Mouse (Mus musculus): ENCODE results near the gene Gpr183. TPM values are rescaled to one million over a fixed set of nuclear protein-coding genes. Genes with fewer than 3 reads are reported as not detected.

Gene Gpr183
- polyA plus RNA-seq (2012; fragmentation: generic; extraction: Trizol), result 0.06 TPM
- long read RNA-seq, experiment 1, result 0 reads
- long read RNA-seq, experiment 2, result 0 reads

GRCm38 (mm10) chr14:121964990-121965389, at the start of gene Gpr183:
Gene Gpr183 (minus strand): TSS chr14:121965195.
- H3ac ChIP-seq (ENCODE audit: control insufficient read depth, insufficient read length, low read depth), result no peak within 1 kb of the TSS
- H3K79me3 ChIP-seq (ENCODE audit: low read depth), result no peaks in the 10 kb centered on the region
- no peaks in the 10 kb centered on the region for H3K27me3 ChIP-seq (ENCODE audit: control insufficient read depth, insufficient read depth, insufficient read length)
- no peak for TF ChIP-seq FOSL1 (IDR thresholded peaks at IDR 0.05; ENCODE audit: insufficient read depth, low read length, poor library complexity, severe bottlenecking)
- H3K79me2 ChIP-seq (ENCODE audit: control insufficient read depth, insufficient read depth), result no peaks in the 10 kb centered on the region
- no peak within 1 kb of the TSS for H3K4me3 ChIP-seq (ENCODE audit: insufficient read depth, poor library complexity, severe bottlenecking)
- no peaks in the 10 kb centered on the region for H3K36me3 ChIP-seq (ENCODE audit: control insufficient read depth, insufficient read depth)

DNA sequence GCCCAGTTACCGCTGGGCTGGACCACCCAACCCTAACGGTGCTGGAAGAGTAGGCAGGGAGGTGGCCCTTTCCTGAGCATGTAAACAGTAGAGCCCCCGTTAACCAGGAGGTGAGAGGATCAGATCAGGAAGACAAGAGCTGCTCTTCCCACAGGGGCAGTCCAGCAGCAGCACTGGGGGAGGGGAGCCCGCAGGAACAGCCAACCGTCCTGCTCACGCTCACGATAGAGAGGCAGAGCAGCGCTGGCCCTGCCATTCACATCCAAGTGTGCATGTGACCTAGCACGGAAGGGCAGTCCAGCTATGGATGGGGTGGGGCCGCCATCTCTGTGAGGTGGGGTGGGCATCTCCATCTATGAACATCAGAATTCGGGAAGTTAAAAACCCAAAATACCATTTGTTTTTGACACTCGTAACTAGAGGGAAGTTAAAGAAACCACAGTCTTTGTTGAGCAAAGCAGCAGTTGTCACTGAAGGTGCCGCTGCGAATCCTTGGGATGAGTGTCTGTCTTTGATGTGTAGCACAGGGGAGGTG, 48.5 kb upstream of the Gpr183 start:
- H3K36me3 ChIP-seq (ENCODE audit: control insufficient read depth, insufficient read depth), result peaks cover 24% of the 10 kb centered on the region
- H3ac ChIP-seq (ENCODE audit: control insufficient read depth, insufficient read length, low read depth), result no peak overlapping the region
- H3K4me3 ChIP-seq (ENCODE audit: insufficient read depth, poor library complexity, severe bottlenecking), result no peak overlapping the region
- H3K79me2 ChIP-seq (ENCODE audit: control insufficient read depth, insufficient read depth), result no peaks in the 10 kb centered on the region
- no peaks in the 10 kb centered on the region for H3K79me3 ChIP-seq (ENCODE audit: low read depth)
- H3K27me3 ChIP-seq (ENCODE audit: control insufficient read depth, insufficient read depth, insufficient read length), result no peaks in the 10 kb centered on the region
- TF ChIP-seq MYOG (IDR thresholded peaks at IDR 0.05; ENCODE audit: control insufficient read depth, extremely low read depth, insufficient read length) (no peak), CEBPB (IDR thresholded peaks at IDR 0.05; ENCODE audit: low read depth) (no peak), MYOD1 (IDR thresholded peaks at IDR 0.05; ENCODE audit: control insufficient read depth, insufficient read length, low read depth) (no peak), CTCF (IDR thresholded peaks at IDR 0.05; ENCODE audit: control insufficient read depth, insufficient read depth, insufficient read length) (no peak)

GRCm38 (mm10) chr14:122012814-122013213, 47.8 kb upstream of the Gpr183 start:
- Histone ChIP-seq H3K79me3 (ENCODE audit: low read depth) (no peaks in the 10 kb centered on the region), H3K79me2 (ENCODE audit: control insufficient read depth, insufficient read depth) (no peaks in the 10 kb centered on the region), H3K4me3 (ENCODE audit: insufficient read depth, poor library complexity, severe bottlenecking) (no peak overlapping the region), H3K27me3 (ENCODE audit: control insufficient read depth, insufficient read depth, insufficient read length) (no peaks in the 10 kb centered on the region), H3K36me3 (ENCODE audit: control insufficient read depth, insufficient read depth) (peaks cover 24% of the 10 kb centered on the region), H3ac (ENCODE audit: control insufficient read depth, insufficient read length, low read depth) (no peak overlapping the region)
- TF ChIP-seq MYOG (IDR thresholded peaks at IDR 0.05; ENCODE audit: control insufficient read depth, extremely low read depth, insufficient read length), result no peak

DNA sequence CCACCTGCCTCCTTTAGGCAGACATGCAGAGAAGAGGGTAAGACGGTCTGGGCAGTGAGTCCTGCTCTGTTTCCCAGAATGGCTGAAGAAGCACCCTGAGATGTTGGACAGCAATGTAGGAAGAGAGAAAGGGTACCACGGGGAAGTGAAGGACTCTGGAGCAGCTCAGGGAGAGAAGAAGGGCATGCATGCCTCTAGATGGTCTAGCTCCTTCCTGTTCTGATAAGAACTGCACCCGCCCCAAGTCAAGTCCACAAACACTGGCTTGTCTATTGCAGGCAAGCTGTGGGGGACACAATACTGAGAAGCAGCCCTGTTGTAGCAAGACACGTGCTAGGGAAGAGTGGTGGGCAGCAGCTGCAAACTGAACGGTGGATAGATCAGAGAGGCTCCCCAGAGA, 47.2 kb upstream of the Gpr183 start:
- Histone ChIP-seq H3K36me3 (ENCODE audit: control insufficient read depth, insufficient read depth) (peaks cover 24% of the 10 kb centered on the region), H3ac (ENCODE audit: control insufficient read depth, insufficient read length, low read depth) (no peak overlapping the region), H3K27me3 (ENCODE audit: control insufficient read depth, insufficient read depth, insufficient read length) (no peaks in the 10 kb centered on the region), H3K79me3 (ENCODE audit: low read depth) (no peaks in the 10 kb centered on the region), H3K79me2 (ENCODE audit: control insufficient read depth, insufficient read depth) (no peaks in the 10 kb centered on the region), H3K4me3 (ENCODE audit: insufficient read depth, poor library complexity, severe bottlenecking) (no peak overlapping the region)
- TF ChIP-seq CTCF (IDR thresholded peaks at IDR 0.05; ENCODE audit: control insufficient read depth, insufficient read depth, insufficient read length) (no peak), FOSL1 (IDR thresholded peaks at IDR 0.05; ENCODE audit: insufficient read depth, low read length, poor library complexity, severe bottlenecking) (no peak), MAX (IDR thresholded peaks at IDR 0.05) (no peak), MYOG (IDR thresholded peaks at IDR 0.05; ENCODE audit: control insufficient read depth, extremely low read depth, insufficient read length) (no peak), CEBPB (IDR thresholded peaks at IDR 0.05; ENCODE audit: low read depth) (no peak)

GRCm38 (mm10) chr14:122011768-122012167, 46.8 kb upstream of the Gpr183 start:
- no peak for TF ChIP-seq MAX (IDR thresholded peaks at IDR 0.05)
- no peak for TF ChIP-seq FOSL1 (IDR thresholded peaks at IDR 0.05; ENCODE audit: insufficient read depth, low read length, poor library complexity, severe bottlenecking)
- TF ChIP-seq USF1 (IDR thresholded peaks at IDR 0.05; ENCODE audit: low read depth), result no peak
- no peak for TF ChIP-seq CTCF (IDR thresholded peaks at IDR 0.05; ENCODE audit: control insufficient read depth, insufficient read depth, insufficient read length)
- TF ChIP-seq MYOD1 (IDR thresholded peaks at IDR 0.05; ENCODE audit: control insufficient read depth, insufficient read length, low read depth), result no peak
- no peak for TF ChIP-seq CEBPB (IDR thresholded peaks at IDR 0.05; ENCODE audit: low read depth)
- no peak for TF ChIP-seq MYOG (IDR thresholded peaks at IDR 0.05; ENCODE audit: control insufficient read depth, extremely low read depth, insufficient read length)
- Histone ChIP-seq H3K4me3 (ENCODE audit: insufficient read depth, poor library complexity, severe bottlenecking) (no peak overlapping the region), H3K27me3 (ENCODE audit: control insufficient read depth, insufficient read depth, insufficient read length) (no peaks in the 10 kb centered on the region), H3ac (ENCODE audit: control insufficient read depth, insufficient read length, low read depth) (no peak overlapping the region), H3K79me2 (ENCODE audit: control insufficient read depth, insufficient read depth) (no peaks in the 10 kb centered on the region), H3K36me3 (ENCODE audit: control insufficient read depth, insufficient read depth) (peaks cover 24% of the 10 kb centered on the region), H3K79me3 (ENCODE audit: low read depth) (no peaks in the 10 kb centered on the region)

DNA sequence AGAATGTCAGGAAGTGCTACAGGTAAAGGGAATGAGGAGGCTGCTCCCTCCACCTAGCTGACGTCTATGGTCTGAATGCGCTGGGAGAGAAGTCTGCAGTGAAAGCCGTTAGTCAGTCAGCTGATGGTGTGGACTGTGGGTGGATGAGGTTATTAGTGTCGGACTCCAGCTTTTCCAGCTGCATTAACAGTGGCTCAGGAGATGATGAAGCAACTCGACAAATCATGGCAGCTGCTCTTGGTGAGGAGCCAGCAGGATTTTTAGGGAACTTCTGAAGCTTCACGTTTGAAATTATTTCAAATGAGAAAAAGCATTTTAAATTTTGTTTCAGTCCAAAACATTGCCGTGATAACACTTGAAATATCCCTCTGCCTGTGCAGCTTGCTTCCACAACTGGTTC, 45.3 kb upstream of the Gpr183 start:
- no peaks in the 10 kb centered on the region for H3K79me2 ChIP-seq (ENCODE audit: control insufficient read depth, insufficient read depth)
- no peak for TF ChIP-seq MAX (IDR thresholded peaks at IDR 0.05)
- TF ChIP-seq MYOG (IDR thresholded peaks at IDR 0.05; ENCODE audit: control insufficient read depth, extremely low read depth, insufficient read length), result no peak
- no peak for TF ChIP-seq USF1 (IDR thresholded peaks at IDR 0.05; ENCODE audit: low read depth)
- TF ChIP-seq CEBPB (IDR thresholded peaks at IDR 0.05; ENCODE audit: low read depth), result no peak
- no peak for TF ChIP-seq FOSL1 (IDR thresholded peaks at IDR 0.05; ENCODE audit: insufficient read depth, low read length, poor library complexity, severe bottlenecking)
- no peak overlapping the region for H3ac ChIP-seq (ENCODE audit: control insufficient read depth, insufficient read length, low read depth)
- H3K79me3 ChIP-seq (ENCODE audit: low read depth), result no peaks in the 10 kb centered on the region
- peaks cover 24% of the 10 kb centered on the region for H3K36me3 ChIP-seq (ENCODE audit: control insufficient read depth, insufficient read depth)
- H3K27me3 ChIP-seq (ENCODE audit: control insufficient read depth, insufficient read depth, insufficient read length), result no peaks in the 10 kb centered on the region
- H3K4me3 ChIP-seq (ENCODE audit: insufficient read depth, poor library complexity, severe bottlenecking), result no peak overlapping the region

Measured in C2C12 (cell line).